Mouse (Mus musculus): ENCODE results near the gene Eipr1.

Eipr1 gene

GRCm38 (mm10) chr12:28775627-28776026 is 24.0 kb downstream of the Eipr1 start:
- no peak for DNase-seq

GRCm38 (mm10) chr12:28780180-28780579 is 28.6 kb downstream of the Eipr1 start:
- DNase-seq, result no peak

DNA sequence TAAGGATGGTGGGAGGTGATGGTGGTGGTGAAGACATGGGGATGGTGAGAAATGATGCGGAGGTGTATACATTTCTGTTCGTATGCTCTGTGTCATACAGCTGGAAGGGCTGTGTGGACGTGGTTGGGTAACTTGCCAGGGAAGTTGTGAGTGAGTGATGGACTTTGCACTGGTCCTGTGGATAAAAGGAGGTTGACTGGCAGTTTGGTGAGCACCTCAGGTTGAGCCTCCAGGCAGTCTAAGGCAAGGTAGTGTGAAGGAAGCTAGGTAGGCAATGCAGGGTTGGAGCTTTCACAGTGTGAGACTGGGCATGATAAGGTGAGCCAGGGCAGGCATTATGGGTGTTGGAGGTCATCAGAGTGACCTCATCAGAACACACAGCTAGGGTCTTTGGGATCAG is 31.0 kb downstream of the Eipr1 start:
- DNase-seq, result no peak

DNA sequence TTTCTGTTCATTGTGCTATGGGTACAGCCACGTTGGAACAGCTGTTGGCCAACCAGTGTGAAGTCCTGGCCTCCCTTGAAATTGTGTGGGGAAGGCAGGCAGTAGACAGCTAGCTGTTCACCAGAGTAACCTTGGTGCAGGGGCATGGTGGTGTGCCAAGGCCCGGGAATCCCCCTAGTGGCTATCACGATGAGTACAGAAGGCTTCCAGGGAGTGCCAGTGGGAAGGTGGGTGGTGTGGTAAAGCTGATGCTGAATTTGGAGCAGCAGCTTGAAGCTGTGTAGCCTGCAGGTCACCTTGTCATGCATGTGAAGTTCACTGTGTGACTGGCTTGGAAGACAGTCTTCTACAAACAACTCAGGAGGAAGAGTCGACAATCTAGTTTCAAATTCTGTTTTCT is 32.8 kb downstream of the Eipr1 start:
- no peak for DNase-seq

DNA sequence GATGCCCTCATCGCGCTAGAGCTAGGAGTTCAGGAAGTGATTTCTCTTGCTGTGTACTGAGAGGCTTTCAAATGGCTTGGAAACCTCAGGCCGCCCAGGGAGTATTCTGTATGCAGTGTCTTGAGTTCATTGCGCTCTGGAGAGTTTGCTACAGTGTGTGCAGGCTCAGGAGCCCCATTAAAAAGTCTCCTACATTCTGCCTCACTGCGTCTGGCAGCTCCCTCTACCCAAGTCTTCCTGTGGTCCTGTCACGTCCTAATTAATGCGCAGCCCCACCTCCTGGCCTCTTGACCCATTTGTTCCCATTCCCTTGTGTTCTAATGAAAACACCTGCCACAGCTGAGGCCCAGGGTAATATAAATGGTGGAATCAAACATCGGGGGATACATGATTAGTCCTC is 33.3 kb downstream of the Eipr1 start:
- DNase-seq, result no peak

DNA sequence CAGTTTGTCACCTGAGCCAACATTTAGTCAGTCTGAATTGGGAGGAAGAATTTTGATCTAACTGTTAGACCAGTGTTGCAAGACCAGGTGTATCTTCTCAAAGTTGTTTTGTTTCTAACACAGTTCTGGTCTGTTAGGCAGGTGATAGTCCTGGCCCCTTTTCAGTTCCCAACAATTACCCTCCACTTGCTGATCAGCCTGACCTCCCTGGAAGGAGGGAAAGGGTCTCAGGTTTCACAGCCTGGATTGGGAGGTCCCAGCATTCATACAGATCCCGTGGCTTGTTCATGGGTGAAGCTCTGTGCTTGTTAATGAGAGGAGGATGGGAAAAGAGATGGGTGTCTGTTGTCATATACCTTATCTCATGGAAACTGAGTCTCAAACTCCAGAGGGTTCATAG is 33.7 kb downstream of the Eipr1 start:
- no peak for DNase-seq

DNA sequence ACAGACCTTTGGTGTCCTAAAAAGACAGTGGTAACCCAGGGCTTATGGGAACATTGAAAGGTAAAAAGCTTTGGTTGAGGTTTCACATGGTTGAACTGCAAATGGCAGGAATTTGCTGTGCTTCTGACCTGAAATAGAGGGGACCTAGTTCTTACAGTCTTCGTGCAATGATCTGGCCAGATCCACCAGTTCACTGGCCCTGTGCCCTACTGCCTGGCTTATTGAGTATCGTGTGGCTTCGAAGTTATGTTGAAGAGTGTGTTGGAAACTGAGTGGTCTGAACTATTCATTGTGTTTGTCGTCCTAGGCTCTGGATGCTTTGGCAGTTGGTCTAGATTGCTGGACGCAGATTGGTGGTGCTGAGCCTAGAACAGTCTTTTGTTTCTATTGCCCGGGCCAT is 34.7 kb downstream of the Eipr1 start:
- no peak for DNase-seq

GRCm38 (mm10) chr12:28792613-28793012 is 41.0 kb downstream of the Eipr1 start:
- DNase-seq, result no peak

GRCm38 (mm10) chr12:28793715-28794114 is 42.1 kb downstream of the Eipr1 start:
- no peak for DNase-seq

GRCm38 (mm10) chr12:28795041-28795440 is 43.4 kb downstream of the Eipr1 start:
- no peak for DNase-seq

- no peak for DNase-seq
Observed at GRCm38 (mm10) chr12:28796881-28797420, 45.3 kb downstream of the Eipr1 start.

DNA sequence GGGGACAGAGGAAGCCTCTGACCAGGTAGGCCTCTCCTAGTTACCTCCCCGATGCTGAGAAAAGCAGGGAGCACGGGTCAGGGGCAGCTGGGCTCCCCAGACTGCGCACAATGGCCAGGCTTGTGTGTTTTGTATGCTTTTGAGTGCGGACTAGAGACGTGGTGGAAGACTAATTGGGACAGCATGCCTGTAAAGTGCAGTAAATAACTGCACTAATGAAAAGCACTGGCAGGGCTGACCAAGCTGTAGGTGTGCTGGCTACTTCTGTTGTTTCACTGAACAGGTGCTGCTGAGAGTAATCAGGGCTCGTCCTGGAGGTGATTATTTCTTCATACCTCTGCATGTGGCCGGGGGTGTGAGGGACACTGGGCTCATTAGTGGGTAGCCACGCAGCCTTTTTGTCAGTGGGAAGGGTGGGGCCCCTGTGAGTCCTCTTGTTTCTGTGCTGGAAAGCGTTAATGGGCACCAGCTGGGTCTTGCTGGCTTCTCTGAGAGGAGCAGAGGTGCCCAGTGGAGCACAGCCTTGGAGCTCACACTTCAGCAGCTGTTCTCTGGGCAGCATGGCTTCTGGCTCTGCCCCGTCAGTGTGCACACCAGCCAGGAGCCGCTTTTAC is 48.3 kb downstream of the Eipr1 start:
- no peak for DNase-seq

GRCm38 (mm10) chr12:28800423-28800822 is 48.8 kb downstream of the Eipr1 start:
- DNase-seq, result no peak

GRCm38 (mm10) chr12:28800891-28801290 is 49.3 kb downstream of the Eipr1 start:
- no peak for DNase-seq

DNA sequence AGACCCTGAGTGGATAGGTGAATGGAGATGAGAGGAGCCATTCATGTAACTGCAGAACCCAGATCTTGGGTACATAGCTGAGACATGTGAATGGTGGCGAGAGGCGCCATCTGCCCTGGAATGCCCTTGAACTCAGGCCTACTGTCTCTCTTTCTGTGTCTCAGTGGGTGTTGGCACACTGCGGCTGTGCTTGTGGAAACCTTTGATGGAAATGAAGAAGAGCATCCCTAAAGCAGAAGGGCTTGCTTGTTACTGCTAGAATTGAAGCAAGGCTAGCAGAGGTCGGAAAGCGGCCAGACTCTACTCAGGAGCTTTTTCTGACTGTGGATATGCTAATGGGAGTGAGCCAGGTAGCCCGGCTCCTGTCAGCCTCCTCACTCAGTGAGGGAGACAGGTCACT is 50.1 kb downstream of the Eipr1 start:
- no peak for DNase-seq

- DNase-seq, result no peak
Observed at GRCm38 (mm10) chr12:28803043-28803442, 51.4 kb downstream of the Eipr1 start.

DNA sequence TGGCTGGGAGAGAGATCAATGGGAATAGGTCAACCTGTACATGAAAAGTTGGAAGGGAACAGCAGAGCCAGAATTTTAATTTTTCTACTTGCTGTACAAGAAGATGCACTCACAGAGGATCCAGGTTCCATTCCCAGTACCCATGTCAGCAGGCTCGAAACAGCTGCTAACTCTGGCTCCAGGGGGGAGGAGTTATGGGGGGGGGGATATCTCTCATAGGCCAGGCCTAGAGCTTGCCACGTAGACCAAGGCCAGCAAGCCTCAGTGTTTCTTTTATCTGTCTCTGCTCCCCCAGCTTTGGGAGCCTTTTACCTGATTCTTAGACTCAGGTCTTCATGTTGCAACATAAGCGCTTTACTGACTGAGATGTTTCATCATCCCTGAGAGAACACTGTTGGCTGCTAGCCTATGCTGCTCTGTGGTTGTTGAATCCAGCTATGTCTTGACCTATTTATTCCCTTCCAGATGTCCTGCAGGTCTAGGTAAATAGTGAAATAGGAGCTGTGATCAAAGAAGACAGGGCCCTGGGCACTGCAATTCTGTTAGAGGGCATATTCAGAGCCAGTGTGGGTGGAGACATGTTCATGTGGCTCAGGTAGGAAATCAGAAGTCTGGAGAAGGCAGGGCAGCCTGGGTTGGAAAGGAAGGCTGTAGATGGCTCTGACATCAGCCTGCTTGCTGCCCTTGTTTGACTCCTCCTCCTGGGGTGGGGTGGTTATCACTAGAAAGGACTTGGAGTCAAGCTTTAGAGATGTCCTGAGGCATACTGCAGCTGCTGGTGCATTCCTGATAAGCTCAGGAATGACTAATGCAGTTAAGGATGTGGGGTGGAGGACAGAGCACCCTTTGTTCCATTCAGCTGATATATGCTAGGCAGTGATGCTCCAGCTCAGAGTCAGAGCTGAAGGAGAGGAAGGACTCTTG is 53.2 kb downstream of the Eipr1 start:
- DNase-seq, result no peak

DNA sequence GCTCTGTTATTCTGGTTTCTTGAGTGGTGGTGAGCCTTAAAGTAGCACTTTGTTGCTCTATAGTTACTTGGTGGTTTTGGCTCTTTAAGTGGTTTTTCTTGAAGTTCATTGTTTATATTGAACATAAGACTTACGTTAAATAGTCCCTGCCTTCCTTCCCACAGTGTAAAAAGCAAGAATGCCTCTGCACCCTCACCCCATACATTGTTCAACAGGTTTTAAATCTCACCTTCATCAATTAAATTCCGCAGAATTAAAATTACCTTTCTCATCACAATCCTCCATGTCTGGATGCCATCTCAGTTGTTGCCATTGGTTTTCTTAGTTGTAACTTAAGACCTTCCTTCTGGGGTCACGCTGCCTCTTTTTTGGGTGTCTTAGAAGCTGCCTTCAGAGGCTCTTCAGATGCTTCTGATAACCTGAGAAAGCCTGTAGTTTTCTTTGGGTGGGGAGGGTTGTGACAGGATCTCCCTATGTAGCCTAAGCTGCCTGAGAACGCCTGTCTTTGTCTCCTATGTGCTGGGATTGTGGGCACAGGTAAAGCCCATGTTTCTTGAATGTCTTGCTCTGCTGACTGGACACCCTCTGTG is 57.3 kb downstream of the Eipr1 start:
- DNase-seq, result no peak

- DNase-seq, result no peak
Observed at GRCm38 (mm10) chr12:28809756-28810337, 58.2 kb downstream of the Eipr1 start.

- no peak for DNase-seq
Observed at GRCm38 (mm10) chr12:28816681-28817426, 65.3 kb downstream of the Eipr1 start.

GRCm38 (mm10) chr12:28817427-28817752 is 65.8 kb downstream of the Eipr1 start:
- no peak for DNase-seq

GRCm38 (mm10) chr12:28817891-28818290 is 66.3 kb downstream of the Eipr1 start:
- no peak for DNase-seq

DNA sequence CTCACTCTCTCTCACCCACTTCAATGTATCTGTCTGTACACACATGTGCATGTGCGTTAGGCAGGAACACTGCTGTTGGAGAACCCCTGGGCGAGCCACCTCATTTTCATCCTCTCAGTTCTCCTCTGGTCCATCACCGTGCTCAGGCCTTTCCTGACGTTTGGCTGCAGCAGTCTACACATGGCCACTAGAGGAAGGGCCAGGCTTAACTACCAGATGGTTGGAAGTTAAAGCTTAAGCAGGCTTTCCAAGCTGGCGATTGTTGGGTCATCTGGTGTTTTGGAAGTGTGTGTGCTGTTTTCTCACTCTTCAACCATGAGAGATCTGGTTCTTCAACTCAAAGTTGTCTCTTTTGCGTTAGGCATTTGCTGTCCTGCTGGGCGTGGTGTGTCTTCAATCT is 71.9 kb downstream of the Eipr1 start:
- DNase-seq, result no peak

Measured in kidney, adult 11 months (tissue).